Mouse (Mus musculus) hematopoietic stem cell, adult 5-6 weeks (primary cell): ENCODE data around the gene Cdca3. TPM values are rescaled to one million over a fixed set of nuclear protein-coding genes. Genes with fewer than 3 reads are reported as not detected.
A peak's percentile ranks its signal among the peaks of the same experiment; 100 is the strongest.
"Not testable (repeated sequence)": the region's sequence is repeated elsewhere in the genome, so short reads cannot be mapped to it uniquely, and the experiment has no call there.

Experiments
- ATAC-seq, 2 experiments: fragments of 125-278 bp in 1 of 2; replicated peaks in 1 of 2; 2 replicates each; pipeline ENCODE4 v1.8.0; 2016 to 2017; ENCODE audit warnings: inconsistent platforms in 2 of 2, mild to moderate bottlenecking in 2 of 2, moderate number of reproducible peaks in 2 of 2, low read depth in 1 of 2, moderate TSS enrichment in 1 of 2; ENCODE audit not compliant: low FRiP score in 2 of 2, poor library complexity in 2 of 2, severe bottlenecking in 2 of 2, insufficient read depth in 1 of 2, low TSS enrichment in 1 of 2
- total RNA-seq: library from RNA; stranded (forward); fragments of 172-1452, 232-1000 nt; gene quantifications from 2 replicates; pipeline ENCODE4 v1.2.3, GENCODE M21; 2017

Cdca3 gene
- total RNA-seq, 1 experiment from 2014 or later = 98.2 TPM

GRCm38 (mm10) chr6:124817971-124818370 lies 11.4 kb upstream of the Cdca3 start:
- peak in 1 of 2 experiments; percentile 62; a peak in 2 of 4 replicates for ATAC-seq

- no peak for ATAC-seq
These were observed 8.5 kb upstream of the Cdca3 start for GRCm38 (mm10) chr6:124820891-124821290.

GRCm38 (mm10) chr6:124822049-124822448 lies 7.3 kb upstream of the Cdca3 start:
- ATAC-seq = no peak

- ATAC-seq = peak; percentile 4 to 10; a peak in 2 of 4 replicates
These were observed 1.2 kb upstream of the Cdca3 start for GRCm38 (mm10) chr6:124828101-124828592.

GRCm38 (mm10) chr6:124829799-124830700 lies 703 bp downstream of the Cdca3 start:
- peak; percentile 74 to 76 for ATAC-seq

GRCm38 (mm10) chr6:124831199-124831598 lies 1.9 kb downstream of the Cdca3 start:
- not testable (repeated sequence) for ATAC-seq

GRCm38 (mm10) chr6:124831649-124832048 lies 2.3 kb downstream of the Cdca3 start:
- no peak for ATAC-seq

GRCm38 (mm10) chr6:124834512-124835081 lies 5.2 kb downstream of the Cdca3 start:
- no peak for ATAC-seq

- no peak for ATAC-seq
These were observed 6.2 kb downstream of the Cdca3 start for GRCm38 (mm10) chr6:124835531-124835930.

- ATAC-seq = no peak
These were observed 7.1 kb downstream of the Cdca3 start for GRCm38 (mm10) chr6:124836411-124836810.

- ATAC-seq = no peak
These were observed 10.5 kb downstream of the Cdca3 start for GRCm38 (mm10) chr6:124839805-124840204.

GRCm38 (mm10) chr6:124840241-124841167 lies 11.2 kb downstream of the Cdca3 start, which contains the start of gene Gnb3:
TSS of gene Gnb3 (minus strand) at chr6:124840275.
- peak; percentile 54 to 65 for ATAC-seq

GRCm38 (mm10) chr6:124847305-124847704 lies 18.0 kb downstream of the Cdca3 start:
- peak; percentile 78 to 90; a peak in 3 of 4 replicates for ATAC-seq

GRCm38 (mm10) chr6:124850535-124850934 lies 21.2 kb downstream of the Cdca3 start:
- no peak for ATAC-seq

- no peak for ATAC-seq
These were observed 25.3 kb downstream of the Cdca3 start for GRCm38 (mm10) chr6:124854647-124855046.

GRCm38 (mm10) chr6:124856321-124856720 lies 27.0 kb downstream of the Cdca3 start:
- ATAC-seq = no peak
